Mouse (Mus musculus): ENCODE results near the gene Cygb. TPM values are rescaled to one million over a fixed set of nuclear protein-coding genes. Genes with fewer than 3 reads are reported as not detected.

Gene Cygb
- polyA plus RNA-seq, 1 experiment from 2014 or later, result 2.0 TPM

DNA sequence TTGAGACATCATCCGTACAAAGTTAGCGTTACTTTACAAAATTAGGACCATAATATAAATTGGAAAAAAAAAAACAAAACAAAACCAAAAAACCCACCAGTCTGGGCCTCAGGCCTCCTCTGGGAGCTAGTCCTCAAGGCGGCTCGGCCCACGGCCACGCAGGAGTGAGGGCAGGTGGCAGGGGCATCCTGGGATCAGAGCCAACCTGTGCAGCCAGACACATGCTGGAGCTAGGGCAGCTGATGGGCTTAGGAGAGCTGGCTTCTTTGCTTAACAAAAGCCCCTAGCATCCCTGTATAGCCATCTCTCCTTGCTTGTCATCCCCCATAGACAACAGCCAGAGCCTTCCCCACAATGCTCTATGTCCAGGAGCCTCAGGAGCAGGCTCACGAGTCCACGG, 55.9 kb downstream of the Cygb start:
- ATAC-seq (replicated peaks; ENCODE audit: low FRiP score) (no peak), DNase-seq (ENCODE audit: low spot score) (no peak)
- Histone ChIP-seq H3K4me3 (ENCODE audit: low read depth, low read length) (no peak overlapping the region), H3K9me3 (ENCODE audit: control insufficient read depth, low read length) (no peaks in the 10 kb centered on the region), H3K27me3 (replicated peaks; ENCODE audit: control insufficient read depth, insufficient read depth, low read length) (no peaks in the 10 kb centered on the region), H3K27ac (ENCODE audit: low read depth, low read length) (no peak overlapping the region), H3K4me1 (replicated peaks; ENCODE audit: control insufficient read depth, insufficient read depth, low read length) (no peaks in the 10 kb centered on the region), H3K4me2 (no peak overlapping the region), H3K36me3 (ENCODE audit: control insufficient read depth, insufficient read depth, low read length) (0 out of 2 replicates have a peak, but pooled peaks cover 2% of the 10 kb centered on the region), H3K9ac (ENCODE audit: low read depth, low read length) (no peak overlapping the region)
- WGBS, result 91% methylated on average over 8 of the region's 8 CpGs

DNA sequence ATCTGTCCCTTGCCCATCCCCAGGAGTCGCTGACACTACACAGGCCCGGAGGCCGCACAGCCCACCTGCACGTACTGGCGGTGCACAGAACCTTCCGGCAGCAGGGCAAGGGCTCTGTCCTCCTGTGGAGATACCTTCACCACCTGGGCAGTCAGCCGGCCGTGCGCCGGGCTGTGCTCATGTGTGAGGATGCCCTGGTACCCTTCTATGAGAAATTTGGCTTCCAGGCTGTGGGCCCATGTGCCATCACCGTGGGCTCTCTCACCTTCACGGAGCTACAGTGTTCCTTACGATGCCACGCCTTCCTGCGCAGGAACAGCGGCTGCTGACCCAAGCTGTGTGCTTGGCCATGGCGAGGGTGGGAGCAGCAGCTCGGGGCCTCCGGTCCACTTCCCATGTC, 57.3 kb downstream of the Cygb start:
- no peaks in the 10 kb centered on the region for H3K4me1 ChIP-seq (replicated peaks; ENCODE audit: control insufficient read depth, insufficient read depth, low read length)
- H3K9me3 ChIP-seq (ENCODE audit: control insufficient read depth, low read length), result no peaks in the 10 kb centered on the region
- WGBS, result 89% methylated on average over 19 of the region's 19 CpGs
- H3K4me3 ChIP-seq (ENCODE audit: low read depth, low read length), result no peak overlapping the region
- 0 out of 2 replicates have a peak, but pooled peaks cover 2% of the 10 kb centered on the region for H3K36me3 ChIP-seq (ENCODE audit: control insufficient read depth, insufficient read depth, low read length)
- no peak overlapping the region for H3K4me2 ChIP-seq
- ATAC-seq (replicated peaks; ENCODE audit: low FRiP score) (no peak), DNase-seq (ENCODE audit: low spot score) (no peak)
- H3K9ac ChIP-seq (ENCODE audit: low read depth, low read length), result no peak overlapping the region
- no peaks in the 10 kb centered on the region for H3K27me3 ChIP-seq (replicated peaks; ENCODE audit: control insufficient read depth, insufficient read depth, low read length)
- no peak overlapping the region for H3K27ac ChIP-seq (ENCODE audit: low read depth, low read length)

Other genes with a start within 250 kb of the Cygb start
- 5.0 and 6.8 TPM in 2 replicates for gene Rnf157, start 241.3 kb downstream of the Cygb start, polyA plus RNA-seq (2014; fragmentation: Nextera tagmentation; extraction: Ambion mirVana)
- gene Ubald2, start 220.2 kb downstream of the Cygb start, polyA plus RNA-seq (2014; fragmentation: Nextera tagmentation; extraction: Ambion mirVana), result 78.6 and 80.2 TPM in 2 replicates
- gene Qrich2, start 188.1 kb downstream of the Cygb start, polyA plus RNA-seq (2014; fragmentation: Nextera tagmentation; extraction: Ambion mirVana), result 0.16 TPM in 1 of 2 replicates, not detected in the other
- gene Prpsap1, start 160.1 kb downstream of the Cygb start, polyA plus RNA-seq (2014; fragmentation: Nextera tagmentation; extraction: Ambion mirVana), result 133 and 135 TPM in 2 replicates
- 39.0 and 44.1 TPM in 2 replicates for gene Sphk1, start 123.4 kb downstream of the Cygb start, polyA plus RNA-seq (2014; fragmentation: Nextera tagmentation; extraction: Ambion mirVana)
- gene Ube2o, start 72.9 kb downstream of the Cygb start, polyA plus RNA-seq (2014; fragmentation: Nextera tagmentation; extraction: Ambion mirVana), result 13.5 and 13.9 TPM in 2 replicates
- not detected in 2 replicates for gene Aanat, start 67.9 kb downstream of the Cygb start, polyA plus RNA-seq (2014; fragmentation: Nextera tagmentation; extraction: Ambion mirVana)
- 9.9 and 10.6 TPM in 2 replicates for gene Rhbdf2, start 27.3 kb downstream of the Cygb start, polyA plus RNA-seq (2014; fragmentation: Nextera tagmentation; extraction: Ambion mirVana)
- gene Prcd, start 779 bp downstream of the Cygb start, polyA plus RNA-seq (2014; fragmentation: Nextera tagmentation; extraction: Ambion mirVana), result 0.62 and 0.74 TPM in 2 replicates
- not detected in 2 replicates for gene St6galnac1, start 121.2 kb upstream of the Cygb start, polyA plus RNA-seq (2014; fragmentation: Nextera tagmentation; extraction: Ambion mirVana)
- 8.4 and 9.3 TPM in 2 replicates for gene Mxra7, start 173.7 kb upstream of the Cygb start, polyA plus RNA-seq (2014; fragmentation: Nextera tagmentation; extraction: Ambion mirVana)
- gene Mettl23, start 189.0 kb upstream of the Cygb start, polyA plus RNA-seq (2014; fragmentation: Nextera tagmentation; extraction: Ambion mirVana), result 65.1 and 73.9 TPM in 2 replicates
- gene Jmjd6, start 189.1 kb upstream of the Cygb start, polyA plus RNA-seq (2014; fragmentation: Nextera tagmentation; extraction: Ambion mirVana), result 93.1 and 102 TPM in 2 replicates
- gene Mfsd11, start 198.1 kb upstream of the Cygb start, polyA plus RNA-seq (2014; fragmentation: Nextera tagmentation; extraction: Ambion mirVana), result 21.4 and 23.9 TPM in 2 replicates
- gene Srsf2, start 198.8 kb upstream of the Cygb start, polyA plus RNA-seq (2014; fragmentation: Nextera tagmentation; extraction: Ambion mirVana), result 931 and 939 TPM in 2 replicates

Data from liver, embryonic 11.5 days (tissue).